Mouse (Mus musculus) bone marrow, adult 2 months (tissue): ENCODE data around the gene Sytl5.

Experiments
- CTCF ChIP-seq: fragments of 200-500 bp; IDR thresholded peaks from 2 replicates; pipeline ENCODE4 v1.5.1; 2011; ENCODE audit warnings: low read length, control low read depth; ENCODE audit not compliant: control insufficient read depth, insufficient read depth
- POLR2A ChIP-seq: fragments of 200-500 bp; IDR thresholded peaks from 2 replicates; pipeline ENCODE4 v1.6.1; 2011; ENCODE audit warnings: low read depth, mild to moderate bottlenecking, control low read depth, low read length, borderline replicate concordance; ENCODE audit not compliant: control insufficient read depth

DNA sequence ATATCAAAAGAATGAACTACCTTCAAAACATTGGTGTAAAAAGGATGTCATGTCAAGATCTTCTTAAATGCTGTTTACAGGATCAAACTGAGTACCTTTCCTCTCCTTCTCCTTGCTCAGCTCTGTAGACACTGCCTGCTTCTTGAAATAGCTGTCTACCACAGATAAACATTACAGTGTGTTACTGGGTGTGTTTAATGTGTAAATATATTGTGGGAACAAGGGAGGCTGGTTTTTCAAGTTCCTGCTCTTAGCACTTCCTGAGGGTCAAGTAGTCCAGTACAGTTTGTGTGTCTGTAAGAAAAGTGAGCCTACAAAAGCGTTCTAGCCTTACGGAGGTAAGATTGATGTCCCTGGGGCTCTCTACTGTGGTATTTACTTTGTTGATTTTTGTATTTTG, 23.6 kb upstream of the Sytl5 start:
- TF ChIP-seq CTCF = no peak
- TF ChIP-seq POLR2A = no peak
